Mouse (Mus musculus): ENCODE results near the gene Pax3.

Gene Pax3

GRCm38 (mm10) chr1:78171671-78172070 is 25.3 kb downstream of the Pax3 start:
- no peak for DNase-seq (ENCODE audit: low spot score)

GRCm38 (mm10) chr1:78170771-78171170 is 26.2 kb downstream of the Pax3 start:
- no peak for DNase-seq (ENCODE audit: low spot score)

DNA sequence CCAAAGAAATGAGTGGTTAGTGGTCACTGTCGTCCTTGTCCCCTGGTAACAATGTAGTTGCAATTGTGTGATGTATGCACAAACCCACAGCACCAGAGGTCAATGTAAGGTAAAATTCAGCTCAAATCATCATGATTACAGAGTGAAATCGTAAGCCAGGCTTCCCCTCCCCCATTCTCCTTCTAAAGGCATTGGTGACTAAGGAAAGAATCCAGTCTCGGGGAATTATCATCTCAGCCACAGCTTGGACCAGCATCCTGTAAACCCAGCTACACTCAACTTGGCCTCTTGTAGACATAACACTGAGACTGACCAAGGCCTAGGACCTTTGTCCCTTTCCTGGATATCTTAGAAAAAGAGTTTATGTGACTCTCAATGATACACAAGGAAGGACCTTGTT is 28.1 kb downstream of the Pax3 start:
- DNase-seq (ENCODE audit: low spot score): no peak

DNA sequence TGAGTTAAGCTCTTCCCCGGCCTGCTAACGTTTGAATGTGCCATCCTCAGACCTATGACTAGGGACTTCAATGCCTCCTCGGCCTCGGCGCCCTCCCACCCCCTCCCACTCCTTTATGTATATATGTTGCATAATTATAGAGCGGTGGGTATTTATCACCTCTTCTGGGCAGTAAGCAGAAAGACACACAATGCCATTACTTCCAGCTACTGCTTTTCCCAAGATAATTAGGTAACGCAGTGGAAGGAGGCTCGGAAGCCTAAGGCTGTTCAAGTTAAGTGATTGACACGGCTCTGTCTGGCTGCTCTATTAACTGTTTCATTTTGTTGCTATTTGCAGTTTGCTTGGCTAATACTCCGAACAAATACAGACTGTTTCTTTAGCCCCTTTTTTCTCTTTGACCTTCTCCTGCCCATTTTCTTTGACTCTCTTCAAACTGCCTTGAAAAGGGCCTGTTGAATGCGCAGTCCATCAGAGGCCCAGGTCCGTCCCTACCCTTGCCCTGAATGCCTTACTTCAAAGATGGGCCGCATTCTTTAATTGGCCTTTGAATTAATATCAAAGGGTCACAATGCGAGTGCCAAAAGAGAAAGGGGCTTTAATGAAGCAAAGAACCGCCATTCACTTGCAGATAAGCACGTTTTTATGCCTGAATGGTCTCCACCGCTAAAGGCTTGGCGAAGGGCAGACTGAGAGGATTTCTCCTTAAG is 29.2 kb downstream of the Pax3 start:
- no peak for DNase-seq (ENCODE audit: low spot score)

GRCm38 (mm10) chr1:78161745-78162144 is 35.2 kb downstream of the Pax3 start:
- DNase-seq (ENCODE audit: low spot score): no peak

DNA sequence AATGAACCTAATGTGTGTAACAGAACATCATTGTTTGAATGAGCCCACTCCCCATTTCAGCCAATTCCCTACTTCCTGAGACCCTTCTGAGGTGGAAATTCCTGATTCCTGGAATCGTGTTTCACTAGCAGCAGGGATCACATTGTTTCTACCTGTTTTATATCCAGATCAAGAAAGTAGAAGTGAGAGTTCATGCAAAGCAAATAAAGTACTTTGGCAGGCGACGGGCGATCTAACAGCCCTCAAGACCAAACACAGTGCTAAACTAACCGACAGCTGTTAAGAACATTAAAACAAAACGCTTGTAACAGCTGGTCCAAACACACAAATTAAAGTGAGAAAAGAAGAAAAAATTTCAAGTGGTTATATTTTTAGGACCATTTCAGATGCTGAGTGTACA is 39.0 kb downstream of the Pax3 start:
- DNase-seq (ENCODE audit: low spot score): no peak

GRCm38 (mm10) chr1:78155796-78156195 is 41.1 kb downstream of the Pax3 start:
- no peak for DNase-seq (ENCODE audit: low spot score)

- DNase-seq (ENCODE audit: low spot score): no peak
Measured at GRCm38 (mm10) chr1:78148011-78148623, 48.8 kb downstream of the Pax3 start.

- no peak for DNase-seq (ENCODE audit: low spot score)
Measured at GRCm38 (mm10) chr1:78143403-78143802, 53.5 kb downstream of the Pax3 start.

- DNase-seq (ENCODE audit: low spot score): no peak
Measured at GRCm38 (mm10) chr1:78142912-78143311, 54.0 kb downstream of the Pax3 start.

DNA sequence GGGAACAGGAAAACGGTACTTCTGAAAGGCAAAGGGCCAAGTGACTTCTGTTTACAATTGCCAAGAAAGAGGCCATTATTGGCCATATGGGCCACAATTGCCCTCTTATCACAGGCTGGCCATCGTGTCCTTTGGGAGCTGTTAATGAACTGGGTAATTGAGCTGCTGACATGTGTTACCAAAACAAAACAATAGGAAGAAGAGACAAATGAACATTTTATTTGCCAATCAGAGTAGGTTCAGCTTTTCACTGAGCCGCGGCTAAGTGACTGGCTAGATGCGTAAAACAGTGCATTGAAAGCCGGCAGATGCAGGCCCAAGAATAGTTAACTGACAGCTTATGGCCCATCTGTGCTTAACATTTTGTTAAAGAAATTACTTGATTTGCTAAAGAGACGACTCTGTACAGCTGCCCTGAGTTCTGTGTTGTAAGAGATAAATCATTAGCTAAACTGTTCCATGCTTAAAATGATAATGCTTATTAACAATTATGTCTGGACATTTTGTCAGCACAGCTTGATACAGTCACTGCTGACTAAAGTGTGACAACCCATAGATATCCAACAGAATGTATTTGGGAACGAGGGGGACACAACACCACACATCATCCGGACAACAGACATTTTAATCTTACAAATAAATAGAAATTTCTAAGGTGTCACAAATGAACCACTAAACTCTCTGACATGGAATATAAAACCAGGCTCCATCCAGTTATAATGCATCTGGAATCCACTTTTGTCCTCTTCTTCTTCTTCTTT is 55.0 kb downstream of the Pax3 start:
- no peak for DNase-seq (ENCODE audit: low spot score)

DNA sequence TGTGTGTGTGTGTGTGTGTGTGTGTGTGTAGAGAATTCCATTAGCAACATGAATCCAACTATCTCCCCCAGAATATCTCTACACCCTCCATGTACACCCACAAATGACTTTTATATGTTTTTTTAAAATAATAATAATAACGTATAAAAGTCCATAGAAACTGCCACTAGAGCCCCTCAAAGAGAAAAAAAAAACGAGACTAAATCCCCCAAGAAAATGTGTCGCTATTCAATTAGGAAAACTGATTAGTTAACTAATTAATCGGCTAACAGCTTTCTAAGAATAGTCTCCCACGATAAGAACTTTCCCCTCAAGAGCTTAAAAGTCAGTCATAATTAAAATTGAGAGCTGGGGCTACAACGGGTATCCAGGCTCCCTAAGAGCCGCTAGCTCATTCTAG is 55.6 kb downstream of the Pax3 start:
- no peak for DNase-seq (ENCODE audit: low spot score)

DNA sequence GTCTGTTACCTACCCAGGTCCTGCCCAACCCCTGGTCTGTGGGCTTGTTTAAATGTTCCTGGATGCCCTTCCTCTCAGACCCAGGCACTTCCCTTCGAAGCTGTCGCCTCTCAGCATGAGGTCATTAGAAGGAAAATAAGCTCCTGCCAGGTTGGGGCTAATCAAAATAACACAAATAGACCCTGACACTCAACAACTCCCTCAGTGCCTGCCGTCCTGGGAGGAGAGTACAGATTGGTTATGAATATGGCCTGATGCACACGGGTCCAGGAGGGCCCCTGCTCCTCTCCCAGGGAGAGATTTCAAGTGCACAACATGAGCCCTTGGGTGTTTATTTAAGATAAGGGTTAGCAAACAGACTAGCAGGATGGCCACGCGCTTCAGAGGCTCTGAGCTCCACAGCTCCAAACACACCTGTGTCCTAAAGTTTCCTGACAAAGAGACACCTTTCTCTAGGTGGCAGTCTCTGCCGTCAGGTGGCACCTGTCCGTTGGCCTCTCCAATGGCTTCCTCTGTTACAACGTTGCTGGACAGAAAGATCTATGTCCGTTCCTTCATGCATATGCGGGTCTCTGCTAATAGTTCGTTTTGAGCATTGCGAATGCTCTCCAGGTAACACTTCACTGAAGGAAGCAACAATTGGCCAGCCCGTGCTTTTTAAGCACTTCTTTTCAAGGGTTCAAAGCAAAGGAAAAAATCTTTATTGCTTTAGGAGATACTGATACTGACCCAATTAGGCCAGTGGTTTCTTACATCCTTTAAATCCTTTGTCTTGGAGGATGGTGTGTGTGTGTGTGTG is 56.2 kb downstream of the Pax3 start:
- no peak for DNase-seq (ENCODE audit: low spot score)

GRCm38 (mm10) chr1:78139287-78139686 is 57.6 kb downstream of the Pax3 start:
- DNase-seq (ENCODE audit: low spot score): no peak

DNA sequence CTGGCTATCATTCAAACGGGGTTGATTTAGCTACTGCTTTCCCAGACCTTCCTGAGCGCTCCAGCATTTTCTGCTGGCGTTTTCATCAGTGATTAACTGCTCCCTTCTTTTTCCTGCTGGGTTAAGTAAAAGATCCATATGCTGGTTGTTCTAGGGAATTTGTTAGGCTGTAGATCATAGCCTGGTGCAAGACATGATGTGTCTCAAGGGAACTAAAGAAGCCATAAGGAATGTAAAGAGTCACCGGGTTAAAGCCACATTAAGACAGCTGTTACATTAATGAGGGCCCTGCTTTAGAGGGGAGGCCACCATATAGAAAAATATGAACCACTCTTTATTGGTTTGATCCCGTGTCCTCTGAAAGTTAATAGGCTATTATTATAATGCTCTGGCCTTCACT is 67.7 kb downstream of the Pax3 start:
- no peak for DNase-seq (ENCODE audit: low spot score)

DNA sequence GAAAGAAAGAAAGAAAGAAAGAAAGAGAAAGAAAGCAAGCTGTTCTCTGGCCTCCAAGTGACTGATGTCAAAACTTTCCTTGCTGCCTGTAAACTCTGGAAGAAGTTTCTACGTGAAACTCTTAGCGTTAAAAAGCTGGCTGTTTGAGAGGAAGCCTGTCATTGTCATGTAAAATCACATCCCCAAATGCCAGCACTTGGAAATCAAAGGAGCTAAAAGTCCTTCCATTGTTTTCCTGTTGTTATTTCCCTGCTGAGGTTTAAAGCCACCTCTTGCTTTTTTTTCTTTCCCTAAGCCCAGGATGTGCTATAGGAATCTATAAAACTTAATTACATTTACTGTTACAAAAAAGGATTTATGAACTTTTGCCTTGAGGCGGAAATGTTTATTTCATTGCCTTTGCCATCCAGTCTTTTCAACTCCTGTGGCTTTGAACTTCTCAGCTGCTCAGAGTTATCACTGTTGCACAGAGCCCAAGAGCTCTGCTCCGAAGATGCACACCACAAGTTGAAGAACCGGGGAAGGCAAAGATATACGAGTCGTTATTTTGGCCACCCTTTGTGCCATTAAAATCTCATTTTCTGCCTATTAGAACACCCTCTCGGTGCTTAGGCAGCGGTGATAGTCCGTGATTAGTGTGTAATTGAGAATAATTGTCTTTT is 76.9 kb downstream of the Pax3 start:
- DNase-seq (ENCODE audit: low spot score): no peak

GRCm38 (mm10) chr1:78116046-78116445 is 80.9 kb downstream of the Pax3 start:
- DNase-seq (ENCODE audit: low spot score): no peak

- DNase-seq (ENCODE audit: low spot score): no peak
Measured at GRCm38 (mm10) chr1:78110311-78110710, 86.6 kb downstream of the Pax3 start.

GRCm38 (mm10) chr1:78103511-78103910 is 93.4 kb downstream of the Pax3 start:
- no peak for DNase-seq (ENCODE audit: low spot score)

- DNase-seq (ENCODE audit: low spot score): no peak
Measured at GRCm38 (mm10) chr1:78093619-78094018, 103.3 kb downstream of the Pax3 start.

- DNase-seq (ENCODE audit: low spot score): no peak
Measured at GRCm38 (mm10) chr1:78088646-78089045, 108.3 kb downstream of the Pax3 start.

DNA sequence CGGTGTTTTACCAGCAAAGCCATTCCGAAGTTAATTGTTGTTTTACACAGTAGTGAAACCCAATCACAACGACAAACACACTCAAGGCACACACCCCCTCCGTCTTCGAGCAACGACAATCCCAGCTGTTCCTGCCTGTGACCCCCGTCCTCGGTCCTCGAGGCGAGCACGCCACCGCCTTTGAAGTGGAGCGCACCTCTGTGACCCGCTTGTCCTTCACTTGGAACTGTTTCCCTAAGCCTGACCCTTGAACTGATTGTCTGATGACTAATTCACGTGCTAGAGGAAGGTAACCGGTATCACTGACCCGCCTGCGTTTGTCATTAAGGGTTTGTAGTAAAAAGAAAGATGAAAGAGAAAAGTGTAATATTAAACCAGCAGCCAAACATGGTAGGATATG is 115.2 kb downstream of the Pax3 start:
- DNase-seq (ENCODE audit: low spot score): no peak

All from ovary, postnatal 10 days (tissue).